Mouse (Mus musculus): ENCODE results near the gene Lmna. TPM values are rescaled to one million over a fixed set of nuclear protein-coding genes. Genes with fewer than 3 reads are reported as not detected.

The Lmna gene
- total RNA-seq (2021): 10 to 100 TPM; 32.6 to 34.3 TPM

GRCm38 (mm10) chr3:88509692-88510420 is at the start of gene Lmna:
TSS of gene Lmna (minus strand) at chr3:88509956.
- peak; percentile 87 to 88 for DNase-seq

- DNase-seq: no peak
These were observed 46.9 kb upstream of the Lmna start for GRCm38 (mm10) chr3:88556616-88557015.

DNA sequence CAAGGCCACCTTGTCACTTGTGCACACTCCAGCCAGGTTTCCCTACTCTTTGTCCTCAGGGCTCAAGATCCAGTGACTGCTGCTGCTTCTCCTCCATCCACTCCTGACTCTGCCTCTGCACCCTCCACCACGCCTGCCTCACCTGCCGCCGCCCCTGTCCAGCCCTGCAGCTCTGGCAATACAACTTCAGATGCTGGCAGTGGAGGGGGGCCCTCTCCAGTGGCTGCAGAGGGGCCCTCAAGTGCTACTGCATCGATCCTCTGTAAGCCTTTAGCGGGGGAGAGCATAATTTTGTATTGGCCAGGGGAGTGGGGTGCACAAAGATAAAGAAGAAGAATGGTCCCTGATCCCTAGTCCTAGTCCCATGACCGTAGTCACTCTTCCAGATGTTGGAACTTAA is 46.0 kb upstream of the Lmna start:
- DNase-seq: no peak

DNA sequence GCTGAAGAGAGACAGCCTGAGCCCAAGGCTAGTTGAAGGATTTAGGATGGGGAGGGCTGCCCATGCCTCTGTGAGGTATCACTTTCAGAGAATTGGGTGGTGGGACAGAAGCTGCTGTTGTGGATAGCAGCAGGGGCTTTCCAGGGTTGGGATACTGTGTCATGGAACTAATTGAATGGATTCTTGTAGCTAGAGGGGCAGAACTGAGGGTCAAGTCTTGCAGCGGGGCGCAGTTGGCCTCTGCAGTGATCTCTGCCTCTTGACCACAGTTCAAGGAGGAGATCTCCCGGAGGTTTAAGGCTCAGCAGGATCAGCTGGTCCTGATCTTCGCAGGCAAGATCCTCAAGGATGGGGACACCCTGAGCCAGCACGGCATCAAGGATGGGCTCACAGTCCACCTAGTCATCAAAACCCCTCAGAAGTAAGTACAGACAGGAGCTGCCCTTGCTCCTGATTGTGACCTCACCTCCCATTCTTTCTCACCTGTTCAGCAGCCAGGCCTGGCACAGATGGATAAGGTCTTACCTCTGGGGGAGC is 45.4 kb upstream of the Lmna start:
- DNase-seq: no peak

- peak; percentile 23 to 53 for DNase-seq
These were observed 44.3 kb upstream of the Lmna start for GRCm38 (mm10) chr3:88553880-88554586.

- peak; percentile 89 to 90 for DNase-seq
These were observed 43.7 kb upstream of the Lmna start, which contains the start of gene Ubqln4 for GRCm38 (mm10) chr3:88553525-88553879. TSS of gene Ubqln4 (plus strand) at chr3:88553758.

GRCm38 (mm10) chr3:88552676-88553524 is 43.1 kb upstream of the Lmna start, which contains the start of gene Lamtor2:
TSS of gene Lamtor2 (minus strand) at chr3:88553074.
- peak; percentile 98 for DNase-seq

DNA sequence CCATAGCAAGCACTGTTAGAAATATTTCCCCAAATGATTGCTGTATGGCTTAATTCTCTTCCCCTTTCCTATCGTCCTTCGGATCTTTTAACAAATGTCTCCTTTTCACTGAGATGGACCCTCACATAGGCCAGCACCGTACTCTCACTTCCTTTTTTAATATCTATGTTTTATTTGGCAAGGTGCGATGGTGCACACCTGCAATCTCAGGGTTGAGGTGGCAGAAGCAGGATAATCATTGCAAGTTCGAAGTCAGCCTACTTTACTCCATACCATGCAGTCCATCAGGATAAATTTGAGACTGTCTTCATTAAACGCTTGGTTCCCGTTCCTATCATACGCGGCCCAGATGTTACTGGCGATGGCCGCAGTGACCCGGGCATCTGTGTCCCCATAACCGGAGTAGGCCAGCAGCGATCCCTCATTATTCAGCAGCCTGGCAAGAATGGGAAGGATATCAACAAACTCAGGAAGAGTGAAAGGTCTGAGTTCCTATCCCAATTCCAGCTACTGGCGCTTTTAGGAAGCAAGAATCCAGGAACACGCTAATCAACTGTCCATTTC is 42.4 kb upstream of the Lmna start:
- DNase-seq: no peak

DNA sequence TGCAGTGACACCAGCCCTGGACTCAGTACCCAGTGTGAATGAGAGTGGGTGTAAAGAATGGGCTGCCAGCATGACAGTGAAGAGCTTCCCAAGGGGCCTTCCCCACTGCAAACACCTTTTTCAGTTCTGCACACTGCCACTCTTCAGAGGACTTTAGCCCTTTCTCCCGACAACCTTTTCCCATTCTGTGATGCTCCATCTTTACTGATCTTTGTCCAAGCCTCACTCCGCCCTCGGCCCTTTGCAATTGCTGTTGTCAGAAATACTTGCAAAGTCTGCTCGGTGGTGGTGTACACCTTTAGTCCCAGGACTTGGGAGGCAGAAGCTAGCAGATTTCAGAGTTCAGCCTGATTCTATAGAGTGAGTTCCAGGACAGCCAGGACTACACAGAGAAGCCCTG is 41.8 kb upstream of the Lmna start:
- no peak for DNase-seq

DNA sequence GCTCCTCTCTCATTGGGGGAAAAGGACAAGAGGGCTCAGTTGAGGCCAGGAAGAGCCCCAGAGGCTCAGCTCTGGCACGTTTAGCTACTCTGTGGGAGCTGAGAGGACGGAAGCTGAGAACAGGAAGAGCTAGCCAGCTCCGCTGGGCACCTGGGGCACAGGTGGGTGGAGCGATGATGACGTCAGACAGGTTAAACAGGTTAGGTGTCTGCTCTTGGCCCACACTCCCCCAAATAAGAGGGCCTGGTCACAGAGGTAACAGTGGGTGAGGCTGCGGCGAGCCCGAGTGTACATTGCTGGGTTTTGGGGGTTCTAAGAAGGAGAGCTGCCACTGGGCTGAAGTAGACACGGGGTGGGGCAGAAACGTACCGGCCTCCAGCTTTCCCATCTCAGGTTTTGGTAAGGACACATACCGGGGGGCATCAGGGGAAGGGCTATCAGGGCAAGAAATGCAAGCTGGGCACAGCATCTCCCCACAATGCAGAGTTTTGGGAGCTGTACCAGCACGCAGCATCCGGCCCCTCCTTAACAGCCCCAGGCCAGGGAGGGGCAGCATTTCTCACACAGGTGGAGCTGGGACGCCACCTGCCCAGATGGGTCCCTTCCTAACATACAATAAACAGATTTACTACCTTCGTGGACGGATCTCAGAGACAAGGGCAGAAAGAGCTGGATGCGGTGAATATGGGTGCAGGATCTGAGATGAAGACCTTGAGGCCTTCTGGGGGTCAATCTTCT is 38.6 kb upstream of the Lmna start, which contains the start of gene Rab25:
TSS of gene Rab25 (minus strand) at position 121 of the 738 bp plus-strand sequence.
- no peak for DNase-seq

GRCm38 (mm10) chr3:88546674-88547418 is 37.1 kb upstream of the Lmna start:
- DNase-seq: no peak

- no peak for DNase-seq
These were observed 35.3 kb upstream of the Lmna start for GRCm38 (mm10) chr3:88544955-88545591.

DNA sequence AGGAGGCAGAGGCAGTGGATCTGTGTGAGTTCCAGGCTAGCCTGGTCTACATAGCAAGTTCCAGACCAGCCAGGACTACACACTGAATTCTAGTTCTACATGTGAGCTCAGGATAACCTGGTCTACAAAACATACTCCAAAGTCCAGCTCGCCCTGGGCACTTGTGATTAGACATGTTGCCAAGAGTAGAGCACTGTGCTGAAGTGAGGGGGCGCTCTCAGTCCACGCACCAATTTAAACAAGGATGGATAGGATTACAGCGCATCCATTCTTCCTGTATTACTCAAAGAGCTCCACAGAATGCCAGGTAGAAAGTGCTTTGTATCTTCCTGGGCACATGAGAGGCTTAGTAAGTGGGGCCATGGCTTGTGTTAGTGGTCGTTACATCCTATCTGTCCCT is 34.8 kb upstream of the Lmna start:
- no peak for DNase-seq

DNA sequence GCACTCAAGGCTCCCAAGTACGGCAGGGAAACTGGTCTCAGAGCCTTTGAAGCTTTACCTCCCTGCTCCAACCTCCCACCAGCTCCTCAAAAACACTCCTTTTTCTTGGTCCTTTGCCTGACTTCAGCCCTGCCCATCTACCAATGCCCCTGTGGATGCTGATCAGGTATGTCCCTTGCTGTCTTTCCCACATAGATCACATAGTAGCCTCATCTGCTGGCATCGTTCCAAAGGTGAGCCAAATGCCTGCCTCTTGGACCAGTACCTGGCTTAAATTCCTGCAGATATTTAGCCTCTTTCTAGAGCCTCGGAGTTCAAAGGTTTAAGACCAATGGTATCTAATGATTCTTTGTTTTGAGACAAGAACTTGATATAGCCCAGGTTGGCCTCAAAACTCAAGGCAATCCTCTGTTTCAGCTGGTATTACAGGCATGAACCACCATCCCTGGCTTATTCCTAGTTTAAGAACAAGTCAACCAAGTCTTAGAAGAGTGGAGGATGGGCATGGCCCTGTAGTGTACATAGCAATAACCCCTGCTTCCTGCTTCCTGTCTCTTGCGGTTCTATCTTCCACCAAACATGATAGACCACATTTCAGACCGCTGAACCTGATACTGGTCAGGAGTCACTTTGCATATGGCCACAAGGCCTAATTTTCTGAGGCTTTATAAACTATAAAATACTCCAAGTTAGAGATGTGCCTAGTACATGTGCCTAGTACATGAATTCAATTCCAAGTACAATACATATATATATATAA is 34.1 kb upstream of the Lmna start:
- no peak for DNase-seq

DNA sequence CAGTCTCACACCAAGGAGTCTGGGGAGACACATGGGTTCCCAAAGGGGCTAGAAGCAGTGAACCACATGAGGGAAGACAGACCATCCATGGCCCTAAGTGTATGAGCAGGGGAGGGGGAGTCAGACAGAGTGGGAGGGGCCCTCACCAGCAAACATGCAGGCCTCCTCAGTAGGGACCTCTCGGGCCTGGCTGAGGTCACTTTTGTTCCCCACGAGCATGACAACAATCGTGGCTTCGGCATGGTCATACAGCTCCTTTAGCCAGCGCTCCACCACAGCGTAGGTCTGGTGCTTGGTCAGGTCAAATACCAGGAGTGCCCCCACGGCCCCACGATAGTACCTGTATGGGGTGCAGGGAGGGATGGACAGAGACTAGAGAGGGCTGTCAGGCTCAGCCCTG is 33.4 kb upstream of the Lmna start:
- DNase-seq: no peak

DNA sequence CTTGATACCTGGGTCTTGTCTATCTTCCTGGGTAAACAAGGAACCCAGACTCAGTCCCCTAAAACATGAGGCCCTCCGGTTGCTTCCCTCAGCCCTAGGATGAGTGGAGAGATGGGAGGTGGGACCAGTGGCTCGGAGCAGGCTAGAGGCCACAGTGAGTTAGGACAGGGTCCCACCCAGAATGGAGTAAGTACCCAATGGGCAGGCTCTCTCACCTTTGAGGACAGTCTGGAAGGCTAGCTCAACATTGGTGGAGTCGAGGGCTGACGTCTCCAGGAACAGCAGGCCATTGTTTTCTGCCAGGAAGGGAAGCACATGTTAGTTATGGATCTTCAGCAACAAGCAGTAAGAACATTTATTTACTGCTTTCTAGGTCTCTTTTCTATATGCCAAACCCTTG is 32.7 kb upstream of the Lmna start:
- DNase-seq: no peak

GRCm38 (mm10) chr3:88541622-88542401 is 32.1 kb upstream of the Lmna start:
- DNase-seq: no peak

DNA sequence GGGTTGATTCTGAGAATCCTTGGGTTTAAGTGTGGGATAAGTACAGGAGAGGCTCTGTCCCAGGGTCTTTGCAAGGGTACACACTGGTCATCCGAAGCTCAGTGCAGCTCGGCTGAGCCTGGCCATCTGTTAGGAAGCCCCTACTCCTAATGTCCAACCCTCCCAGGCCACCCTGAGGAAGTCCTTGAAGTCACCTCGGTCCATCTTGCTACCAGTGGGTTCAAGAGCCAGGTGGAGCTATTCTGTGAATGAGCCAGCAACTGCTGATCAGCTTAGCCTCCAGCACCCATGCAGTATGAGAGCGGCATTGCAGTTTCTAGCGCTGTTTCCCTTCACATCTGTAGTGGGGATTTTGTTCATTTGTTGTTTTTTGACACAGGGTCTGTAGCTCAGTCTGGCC is 30.3 kb upstream of the Lmna start:
- no peak for DNase-seq

DNA sequence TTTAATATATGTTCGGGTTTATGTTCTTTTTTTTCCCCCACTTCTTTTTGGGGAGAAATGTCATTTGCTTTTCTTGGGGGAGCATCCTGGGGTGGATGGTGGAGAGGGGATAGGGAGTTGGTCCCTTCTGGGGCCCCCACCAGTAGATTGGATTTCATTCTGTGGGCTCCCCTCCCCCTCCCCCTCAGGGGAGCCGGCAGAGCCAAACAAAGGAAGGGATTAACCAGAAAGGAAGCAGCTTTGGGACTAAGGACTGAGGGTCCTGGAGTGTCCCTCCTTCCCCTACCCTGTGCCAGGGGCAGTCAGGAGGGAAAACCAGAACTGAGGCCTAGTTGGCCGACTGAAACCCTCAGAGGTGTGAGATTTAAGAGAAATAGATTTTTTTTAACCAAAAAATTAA is 29.6 kb upstream of the Lmna start:
- no peak for DNase-seq
